9 mouse cellular contexts compared by ENCODE assay signal in genomic region chr2:30677498-30677897, GRCm38 (mm10).
DNase-seq lines count a peak whose midpoint lies in the region; ATAC-seq and TF ChIP-seq lines count a peak whose summit lies in the region.
"Had no signal": no experiment of that assay in that cellular context is flagged by ENCODE, and none has a peak within 500 bp of the region (broad histone marks: within the 10 kb centered on the region; RNA-seq: fewer than 3 reads in every experiment).

No protein-coding gene starts in this region.

- peak overlapping the region; percentile 76 for H3K4me2 ChIP-seq in limb, embryonic 13.5 days (replicated peaks)
- H3K4me2 ChIP-seq in stomach, postnatal 0 days (replicated peaks; ENCODE audit: low read depth) = peak overlapping the region; percentile 59

- TF ChIP-seq EP300 in stomach, postnatal 0 days (optimal IDR thresholded peaks at IDR 0.05) = no peak

- WGBS in limb, embryonic 13.5 days = 18% methylated on average over 5 of the region's 5 CpGs
- WGBS in stomach, postnatal 0 days = 12% methylated on average over 5 of the region's 5 CpGs

- no peaks in the 10 kb centered on the region for H3K36me3 ChIP-seq in limb, embryonic 13.5 days
- no peaks in the 10 kb centered on the region for H3K36me3 ChIP-seq in stomach, postnatal 0 days (ENCODE audit: control insufficient read depth, insufficient read depth, low read length)

- H3K9me3 ChIP-seq in limb, embryonic 13.5 days = peaks cover 15% of the 10 kb centered on the region
- H3K9me3 ChIP-seq in stomach, postnatal 0 days (ENCODE audit: control insufficient read depth, low read length) = 0 out of 2 replicates have a peak, but pooled peaks cover 2% of the 10 kb centered on the region

- no peak for DNase-seq in gastrocnemius, adult 2 months
- DNase-seq in gastrocnemius, adult 18-20 months (ENCODE audit: low spot score) = no peak
- DNase-seq in retina, postnatal 1 day = peak; percentile 48
- DNase-seq in retina, embryonic 14.5 days (ENCODE audit: low spot score) = no peak
- no peak for DNase-seq in stomach, postnatal 0 days (ENCODE audit: low spot score)
- no peak for DNase-seq in frontal cortex, postnatal 10 days (ENCODE audit: low spot score in 2 of 2)

- no peak for ATAC-seq in limb, embryonic 13.5 days (ENCODE audit: low FRiP score, low read depth)
- peak; percentile 16 for ATAC-seq in stomach, postnatal 0 days (ENCODE audit: low FRiP score, low TSS enrichment)
- ATAC-seq in granulocyte monocyte progenitor cell, adult 5-6 weeks (replicated peaks; ENCODE audit: poor library complexity, severe bottlenecking) = no peak

- intact Hi-C loops in gastrocnemius, adult 2 months (cut with DNase I) = no loop called here

- H3K4me1 ChIP-seq in limb, embryonic 13.5 days = peaks cover 23% of the 10 kb centered on the region
- peaks cover 3% of the 10 kb centered on the region; the same call in 1 of the 2 replicates for H3K4me1 ChIP-seq in stomach, postnatal 0 days (replicated peaks; ENCODE audit: control insufficient read depth, insufficient read depth)

- peaks cover 9% of the 10 kb centered on the region; the same call in 1 of the 2 replicates for H3K27me3 ChIP-seq in limb, embryonic 13.5 days
- H3K27me3 ChIP-seq in stomach, postnatal 0 days (ENCODE audit: control insufficient read depth, insufficient read depth, low read length) = no peaks in the 10 kb centered on the region

- H3K27ac ChIP-seq in gastrocnemius, adult 2 months = peak overlapping the region; percentile 86
- H3K27ac ChIP-seq in limb, embryonic 13.5 days = peak overlapping the region; percentile 28; the same call in 1 of the 2 replicates
- H3K27ac ChIP-seq in stomach, postnatal 0 days (replicated peaks) = peak overlapping the region; percentile 91

- H3K9ac ChIP-seq in limb, embryonic 13.5 days = peak overlapping the region; percentile 67
- peak overlapping the region; percentile 61 for H3K9ac ChIP-seq in stomach, postnatal 0 days (ENCODE audit: low read length)

- no peak for TF ChIP-seq CTCF in gastrocnemius, adult 2 months (IDR thresholded peaks at IDR 0.05)
- TF ChIP-seq CTCF in stomach, postnatal 0 days (IDR thresholded peaks at IDR 0.05; ENCODE audit: low read depth) = no peak

- H3K4me3 ChIP-seq in gastrocnemius, adult 2 months = peak overlapping the region; percentile 71
- peak overlapping the region; percentile 43 for H3K4me3 ChIP-seq in limb, embryonic 13.5 days
- peak overlapping the region; percentile 30 for H3K4me3 ChIP-seq in stomach, postnatal 0 days (ENCODE audit: low read depth, low read length)
- H3K4me3 ChIP-seq: erythroblast, embryonic 14.5 days had no signal

Comparison
In these comparisons a context has a peak if more than half of its experiments do, and no peak if none do; other contexts are left out.
1. H3K27ac ChIP-seq: peak in every context shown above with its lines; median percentile 91 in stomach, postnatal 0 days; 86 in gastrocnemius, adult 2 months; 28 in limb, embryonic 13.5 days.